Mouse (Mus musculus) thymus, adult 2 months (tissue): ENCODE data around the gene Tmem131.

Experiments used
- CTCF ChIP-seq: fragments of 200-500 bp; IDR thresholded peaks from 2 replicates; pipeline ENCODE4 v1.5.1; 2012; ENCODE audit warnings: mild to moderate bottlenecking, control low read depth, low read length, moderate library complexity, borderline replicate concordance; ENCODE audit not compliant: control insufficient read depth, poor library complexity, insufficient read depth; ENCODE audit errors: extremely low read depth
- POLR2A ChIP-seq: fragments of 200-500 bp; IDR thresholded peaks from 2 replicates; pipeline ENCODE4 v1.6.1; 2012; ENCODE audit warnings: mild to moderate bottlenecking, low read length, control low read depth, moderate library complexity; ENCODE audit not compliant: control insufficient read depth, poor library complexity, insufficient read depth; ENCODE audit errors: extremely low read depth

DNA sequence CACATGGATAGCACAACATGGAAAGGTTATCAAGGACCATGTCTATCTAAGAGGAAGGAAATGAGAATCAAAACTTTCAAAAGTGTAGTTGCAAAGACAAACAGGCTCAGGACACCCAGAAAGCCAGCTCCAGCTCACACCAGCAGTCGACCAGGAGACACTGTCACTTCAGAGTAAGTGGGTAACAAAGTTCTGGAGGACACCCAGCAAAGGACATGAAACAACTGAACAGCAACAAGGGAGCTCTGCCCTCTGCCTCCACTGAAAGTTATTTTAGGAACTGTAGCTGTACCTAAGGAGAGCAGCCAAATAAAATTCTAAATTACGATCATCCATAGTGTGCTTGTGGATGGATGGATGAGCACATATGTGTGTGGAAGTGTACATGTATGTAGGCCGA, 56.3 kb downstream of the Tmem131 start:
- no peak for TF ChIP-seq CTCF
- TF ChIP-seq POLR2A, result no peak
